ENCODE assay signal across 9 mouse cellular contexts in genomic region chr2:167544004-167544356, GRCm38 (mm10). TPM values are rescaled to one million over a fixed set of nuclear protein-coding genes. Genes with fewer than 3 reads are reported as not detected.
DNase-seq lines count a peak whose midpoint lies in the region; ATAC-seq and TF ChIP-seq lines count a peak whose summit lies in the region.
"Had no signal": no experiment of that assay in that cellular context is flagged by ENCODE, and none has a peak within 500 bp of the region (broad histone marks: within the 10 kb centered on the region; RNA-seq: fewer than 3 reads in every experiment).

No protein-coding gene starts in this region.

- H3K4me1 ChIP-seq in liver, postnatal 0 days (ENCODE audit: insufficient read depth) = peaks cover 3% of the 10 kb centered on the region; the same call in 1 of the 2 replicates

- no peaks in the 10 kb centered on the region for H3K9me3 ChIP-seq in liver, postnatal 0 days (ENCODE audit: low read length)
- H3K9me3 ChIP-seq: megakaryocyte, embryonic 14.5 days had no signal

- no peak overlapping the region for H3K9ac ChIP-seq in liver, postnatal 0 days (replicated peaks)

- H3K27ac ChIP-seq in liver, postnatal 0 days (ENCODE audit: low read depth) = peak overlapping the region; percentile 72

- no peak for TF ChIP-seq EP300 in liver, postnatal 0 days (IDR thresholded peaks at IDR 0.05; ENCODE audit: low read depth)

- TF ChIP-seq CTCF in liver, postnatal 0 days (IDR thresholded peaks at IDR 0.05; ENCODE audit: low read depth) = no peak

- no peak overlapping the region for H3K4me2 ChIP-seq in liver, postnatal 0 days (ENCODE audit: low read depth, low read length)

- DNase-seq in adrenal gland, postnatal 14 days = peak; percentile 32
- no peak for DNase-seq in adrenal gland, adult 18-20 months (ENCODE audit: low spot score in 2 of 2)
- DNase-seq in adipocyte (ENCODE audit: low spot score) = peak; percentile 90
- peak; percentile 41 for DNase-seq in heart, postnatal 4 days
- no peak for DNase-seq in liver, postnatal 0 days
- no peak for DNase-seq in cerebellum, adult 9-11 months
- DNase-seq in spleen, adult 18-20 months = no peak
- no peak for DNase-seq in spleen, postnatal 36 days (ENCODE audit: low spot score in 2 of 2)

- H3K36me3 ChIP-seq in liver, postnatal 0 days (replicated peaks; ENCODE audit: insufficient read depth, low read length) = no peaks in the 10 kb centered on the region

- 0 out of 2 replicates have a peak, but pooled peaks cover 1% of the 10 kb centered on the region for H3K27me3 ChIP-seq in liver, postnatal 0 days (ENCODE audit: insufficient read depth, low read length)

- no peak overlapping the region for H3K4me3 ChIP-seq in liver, postnatal 0 days (ENCODE audit: low read depth, low read length)
- H3K4me3 ChIP-seq: megakaryocyte, embryonic 14.5 days had no signal

- WGBS in liver, postnatal 0 days (ENCODE audit: insufficient replicate concordance) = 37% methylated on average over 4 of the region's 4 CpGs

- no peak for ATAC-seq in liver, postnatal 0 days

RNA-seq across cellular contexts. Expression of gene Snai1, which starts 6.0 kb away (rescaled TPM):
- 7.2 and 10.6 TPM in 2 replicates for total RNA-seq in adrenal gland, postnatal 14 days (2021)
- 1 to 10 TPM; 6.3 to 8.8 TPM for total RNA-seq in adrenal gland, adult 18-20 months (2021)
- total RNA-seq in heart, postnatal 4 days (2021) = 1 to 10 TPM; 4.3 to 5.0 TPM
- polyA plus RNA-seq in liver, postnatal 0 days (2015; fragmentation: Nextera tagmentation; extraction: Ambion mirVana) = 1.6 and 2.3 TPM in 2 replicates

RNA-seq across cellular contexts. Expression of gene Spata2, which starts 51.3 kb away (rescaled TPM):
- 30.1 and 32.5 TPM in 2 replicates for total RNA-seq in adrenal gland, postnatal 14 days (2021)
- total RNA-seq in adrenal gland, adult 18-20 months (2021) = 10 to 100 TPM; 41.1 to 42.8 TPM
- 10 to 100 TPM; 25.1 to 27.5 TPM for total RNA-seq in heart, postnatal 4 days (2021)
- 4.7 and 4.9 TPM in 2 replicates for polyA plus RNA-seq in liver, postnatal 0 days (2015; fragmentation: Nextera tagmentation; extraction: Ambion mirVana)

RNA-seq across cellular contexts. Expression of gene Rnf114, which starts 51.5 kb away (rescaled TPM):
- 57.6 and 62.9 TPM in 2 replicates for total RNA-seq in adrenal gland, postnatal 14 days (2021)
- total RNA-seq in adrenal gland, adult 18-20 months (2021) = 100 to 1,000 TPM in 1 of 2 experiments, 10 to 100 TPM in 1; 88.3 to 103 TPM
- total RNA-seq in heart, postnatal 4 days (2021) = 10 to 100 TPM; 39.3 to 39.4 TPM
- polyA plus RNA-seq in liver, postnatal 0 days (2015; fragmentation: Nextera tagmentation; extraction: Ambion mirVana) = 39.5 and 44.0 TPM in 2 replicates

Comparison
In these comparisons a context has a peak if more than half of its experiments do, and no peak if none do; other contexts are left out.
1. DNase-seq: peak in adrenal gland, postnatal 14 days (single experiment), adipocyte (single experiment) and heart, postnatal 4 days (single experiment); none in adrenal gland, adult 18-20 months (0 of 2), liver, postnatal 0 days (single experiment), cerebellum, adult 9-11 months (single experiment), spleen, adult 18-20 months (0 of 2) and spleen, postnatal 36 days (0 of 2).